Mouse (Mus musculus) lung, embryonic 15.5 days (tissue): ENCODE measurements around the gene Lyrm7. TPM values are rescaled to one million over a fixed set of nuclear protein-coding genes. Genes with fewer than 3 reads are reported as not detected.

ENCODE experiments used
- ATAC-seq: fragments of 200-750 bp; cut with Nextera tagmentation; 2 replicates; pipeline ENCODE4 v1.8.0; 2017; ENCODE audit warnings: moderate number of reproducible peaks, borderline replicate concordance; ENCODE audit not compliant: low FRiP score, low TSS enrichment; ENCODE audit errors: extremely low read depth
- H3K27ac ChIP-seq: fragments of 300-500 bp; sonication (generic); 2 replicates; pipeline ENCODE4 v1.5.1; 2015; ENCODE audit warnings: moderate library complexity, mild to moderate bottlenecking, inconsistent platforms
- H3K27me3 ChIP-seq: fragments of 300-500 bp; sonication (generic); 2 replicates; pipeline ENCODE4 v1.6.1; 2015; ENCODE audit warnings: inconsistent platforms
- H3K36me3 ChIP-seq: fragments of 300-500 bp; sonication (generic); 2 replicates; pipeline ENCODE4 v1.6.1; 2015; ENCODE audit warnings: inconsistent platforms
- H3K4me1 ChIP-seq: fragments of 300-500 bp; sonication (generic); 2 replicates; pipeline ENCODE4 v1.6.1; 2015; ENCODE audit warnings: inconsistent platforms
- H3K4me2 ChIP-seq: fragments of 300-500 bp; sonication (generic); 2 replicates; pipeline ENCODE4 v1.6.1; 2015; ENCODE audit warnings: inconsistent platforms, mild to moderate bottlenecking, moderate library complexity
- H3K4me3 ChIP-seq: fragments of 300-500 bp; sonication (generic); 2 replicates; pipeline ENCODE4 v1.5.1; 2015; ENCODE audit warnings: mild to moderate bottlenecking, inconsistent platforms
- H3K9ac ChIP-seq: fragments of 300-500 bp; sonication (generic); 2 replicates; pipeline ENCODE4 v1.6.1; 2015; ENCODE audit warnings: inconsistent platforms
- H3K9me3 ChIP-seq: fragments of 300-500 bp; sonication (generic); 2 replicates; pipeline ENCODE4 v1.6.1; 2016; ENCODE audit warnings: inconsistent platforms
- WGBS: fragments of 180-500 bp; shearing (Covaris S2); methylation state at CpG from one replicate; pipeline ENCODE4 v1.1.7; 2015; 5-methylcytosine and 5-hydroxymethylcytosine counted together
- polyA plus RNA-seq: library from polyadenylated mRNA; unstranded; fragments of >200 nt; fragmentation: Nextera tagmentation; extraction: Ambion mirVana; gene quantifications from 2 replicates; pipeline ENCODE4 v1.2.1, GENCODE M21; 2015

Lyrm7 gene
- polyA plus RNA-seq, result 5.7 and 9.7 TPM in 2 replicates

DNA sequence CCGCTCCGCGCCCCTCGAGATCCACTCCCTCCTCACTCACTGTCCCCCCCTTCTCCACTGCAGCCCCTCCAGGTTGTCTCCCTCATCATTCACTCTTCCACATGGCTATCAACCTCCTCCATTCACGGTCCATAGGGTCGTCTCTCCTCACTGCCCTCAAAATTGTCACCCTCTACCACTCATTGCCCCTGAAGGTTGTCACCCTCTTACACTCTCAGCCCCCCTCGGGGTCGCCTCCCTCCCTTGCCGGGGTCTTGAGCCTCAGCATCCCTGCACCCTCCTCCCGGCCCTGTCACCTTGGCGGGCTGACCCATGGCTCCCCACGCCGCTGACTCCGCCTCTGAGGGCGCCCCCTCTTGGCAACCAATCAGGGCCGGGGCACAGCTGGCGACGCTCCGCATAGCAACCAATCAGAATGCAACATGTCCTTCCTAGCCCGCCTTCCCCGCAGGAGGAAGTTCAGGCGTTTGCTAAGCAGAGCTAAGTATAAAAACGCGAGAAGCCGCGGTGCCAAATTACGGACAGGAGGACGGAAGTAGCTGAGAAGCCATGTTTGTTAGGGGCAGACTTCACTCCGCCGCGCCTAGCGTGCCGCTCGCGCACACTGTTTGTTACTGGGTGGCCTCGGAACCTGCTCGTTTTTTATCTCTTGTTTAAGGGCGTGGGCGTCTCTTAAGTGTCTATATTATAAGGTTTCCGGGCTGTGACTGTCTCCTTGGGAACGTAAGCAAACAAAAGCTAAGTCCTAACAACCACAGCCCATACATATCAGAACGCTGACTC, at the start of gene Lyrm7:
TSS of gene Lyrm7 (minus strand) at position 661 of the 783 bp plus-strand sequence.
- H3K36me3 ChIP-seq, result no peaks in the 10 kb centered on the region
- H3K27ac ChIP-seq, result peak within 1 kb of the TSS; percentile 88
- ATAC-seq, result peak; percentile 97
- H3K4me1 ChIP-seq, result peaks cover 9% of the 10 kb centered on the region
- peak within 1 kb of the TSS; percentile 68 for H3K4me3 ChIP-seq
- no peaks in the 10 kb centered on the region for H3K9me3 ChIP-seq
- no peaks in the 10 kb centered on the region for H3K27me3 ChIP-seq
- H3K9ac ChIP-seq, result peak within 1 kb of the TSS; percentile 61
- peak within 1 kb of the TSS; percentile 85 for H3K4me2 ChIP-seq
- WGBS, result under 1% methylated on average over 42 of the region's 42 CpGs

DNA sequence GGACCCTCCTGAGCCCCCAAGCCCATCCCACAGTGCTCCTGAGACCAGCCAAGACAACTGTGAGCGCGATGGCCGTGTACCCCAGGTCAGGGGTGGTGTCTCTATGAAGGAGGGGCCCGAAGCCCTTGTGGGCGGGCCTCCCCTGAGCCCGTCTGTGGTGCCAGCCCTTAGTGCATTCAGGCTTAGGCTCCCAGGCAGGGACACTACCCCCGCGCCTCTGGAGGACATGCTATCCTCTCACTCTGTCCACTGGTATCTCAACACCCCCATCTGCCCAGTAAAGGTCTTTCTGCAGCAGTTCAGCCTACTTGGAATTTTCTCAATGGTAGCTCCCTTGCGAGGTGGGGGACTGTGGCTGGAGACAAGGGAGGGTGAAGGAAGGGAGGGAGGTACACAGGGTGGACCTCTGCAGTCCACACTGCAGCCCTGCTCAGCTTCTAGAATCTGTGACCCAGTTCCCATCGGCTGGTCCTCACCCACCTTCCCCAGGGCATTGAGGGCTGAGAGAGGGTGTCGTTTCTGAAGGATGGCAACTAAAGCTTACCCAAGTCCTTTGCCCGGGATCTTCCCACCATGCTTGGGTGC, 49.5 kb upstream of the Lyrm7 start:
- H3K4me2 ChIP-seq, result no peak overlapping the region
- no peaks in the 10 kb centered on the region for H3K9me3 ChIP-seq
- 87% methylated on average over 12 of the region's 12 CpGs for WGBS
- H3K4me3 ChIP-seq, result no peak overlapping the region
- H3K9ac ChIP-seq, result no peak overlapping the region
- H3K27ac ChIP-seq, result no peak overlapping the region
- peaks cover 43% of the 10 kb centered on the region for H3K36me3 ChIP-seq
- no peaks in the 10 kb centered on the region for H3K4me1 ChIP-seq
- ATAC-seq, result no peak
- no peaks in the 10 kb centered on the region for H3K27me3 ChIP-seq

DNA sequence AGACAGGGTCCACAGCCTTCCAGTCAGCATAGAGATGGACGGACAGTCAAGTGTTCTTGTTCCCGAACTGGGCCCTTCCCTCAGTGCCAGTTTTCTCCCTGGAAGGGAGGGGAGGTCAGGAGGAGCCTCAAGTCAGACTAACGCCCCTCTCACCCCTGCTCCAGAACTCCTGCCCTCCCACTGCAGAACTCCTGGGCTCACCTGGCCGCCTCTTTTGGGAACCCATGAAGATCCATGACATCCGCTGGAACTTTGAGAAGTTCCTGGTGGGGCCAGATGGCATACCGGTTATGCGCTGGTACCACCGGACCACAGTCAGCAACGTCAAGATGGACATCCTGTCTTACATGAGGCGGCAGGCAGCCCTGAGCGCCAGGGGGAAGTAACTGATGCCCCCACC, 48.6 kb upstream of the Lyrm7 start:
- 91% methylated on average over 11 of the region's 11 CpGs for WGBS
- Histone ChIP-seq H3K9me3 (no peaks in the 10 kb centered on the region), H3K27me3 (no peaks in the 10 kb centered on the region), H3K36me3 (peaks cover 34% of the 10 kb centered on the region; the same call in 1 of the 2 replicates), H3K4me3 (no peak overlapping the region), H3K9ac (no peak overlapping the region), H3K4me1 (peaks cover 2% of the 10 kb centered on the region; the same call in 1 of the 2 replicates), H3K4me2 (no peak overlapping the region), H3K27ac (no peak overlapping the region)
- ATAC-seq, result no peak

DNA sequence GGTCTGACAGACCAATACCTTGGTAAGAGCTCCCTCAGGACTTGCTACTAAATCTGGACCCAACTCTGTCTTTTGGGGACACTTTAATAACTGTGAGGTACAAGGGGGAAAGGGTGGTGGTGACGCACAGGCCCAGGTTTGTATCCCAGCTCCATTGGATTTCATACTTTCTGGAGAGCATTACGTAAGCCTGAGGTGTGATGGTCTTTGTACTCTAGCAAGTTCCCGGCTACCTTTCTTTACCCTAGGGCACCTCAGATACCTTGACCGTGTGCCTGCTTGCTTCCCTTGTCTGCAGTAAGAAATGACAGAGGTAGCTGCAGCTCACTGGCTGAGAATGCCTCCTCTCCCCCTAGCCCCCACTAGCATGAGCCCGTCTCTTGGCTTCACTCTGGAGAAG, 46.5 kb upstream of the Lyrm7 start:
- Histone ChIP-seq H3K4me3 (no peak overlapping the region), H3K27me3 (no peaks in the 10 kb centered on the region), H3K9me3 (no peaks in the 10 kb centered on the region), H3K27ac (no peak overlapping the region), H3K4me1 (peaks cover 19% of the 10 kb centered on the region), H3K4me2 (no peak overlapping the region), H3K36me3 (peaks cover 27% of the 10 kb centered on the region; the same call in 1 of the 2 replicates), H3K9ac (no peak overlapping the region)
- no peak for ATAC-seq
- WGBS, result 85% methylated on average over 5 of the region's 5 CpGs

DNA sequence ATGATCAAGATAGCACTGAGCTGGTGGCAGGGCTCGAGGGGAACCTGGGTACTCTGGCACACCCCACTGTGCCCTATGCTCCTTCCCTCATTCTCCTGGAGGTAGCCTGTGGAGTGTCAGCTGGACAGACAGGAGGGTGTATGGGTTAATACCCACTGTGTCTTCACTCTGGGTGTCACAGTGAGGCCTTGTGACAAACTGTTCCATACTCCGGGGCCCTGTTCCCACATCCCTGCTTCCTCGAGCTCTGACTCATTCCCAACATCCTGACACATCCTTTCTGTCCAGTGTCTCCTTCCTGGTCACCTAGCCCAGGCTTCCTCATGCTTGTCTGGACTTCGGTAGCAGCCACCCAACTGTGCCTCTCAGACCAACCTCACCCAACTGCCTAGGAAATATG, 45.8 kb upstream of the Lyrm7 start:
- no peak for ATAC-seq
- peaks cover 20% of the 10 kb centered on the region for H3K4me1 ChIP-seq
- no peaks in the 10 kb centered on the region for H3K27me3 ChIP-seq
- peaks cover 27% of the 10 kb centered on the region; the same call in 1 of the 2 replicates for H3K36me3 ChIP-seq
- H3K9ac ChIP-seq, result no peak overlapping the region
- H3K4me3 ChIP-seq, result no peak overlapping the region
- no peak overlapping the region for H3K4me2 ChIP-seq
- 65% methylated on average over 4 of the region's 4 CpGs for WGBS
- H3K27ac ChIP-seq, result no peak overlapping the region
- no peaks in the 10 kb centered on the region for H3K9me3 ChIP-seq

DNA sequence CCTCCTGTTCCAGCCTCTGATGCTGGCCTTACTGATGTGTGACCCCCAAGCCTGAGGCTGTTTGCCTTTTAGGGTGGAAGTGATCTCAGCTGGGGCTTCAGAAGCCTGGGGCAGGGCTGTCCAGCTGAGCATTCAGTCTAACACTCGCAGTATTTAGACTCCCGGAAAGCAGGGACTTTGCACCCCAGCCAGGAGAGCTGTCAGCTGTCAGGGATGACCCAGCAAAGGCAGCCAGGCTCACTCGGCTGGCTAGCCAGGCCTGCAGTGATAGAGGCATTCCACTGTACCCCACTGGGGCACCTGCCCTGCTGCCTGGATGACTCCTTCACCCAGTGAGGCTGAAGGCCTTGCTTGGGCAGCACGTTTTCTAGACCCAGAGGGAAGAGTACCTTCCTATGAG, 45.2 kb upstream of the Lyrm7 start:
- WGBS, result 40% methylated on average over 4 of the region's 4 CpGs
- no peak overlapping the region for H3K9ac ChIP-seq
- H3K27ac ChIP-seq, result no peak overlapping the region
- no peak overlapping the region for H3K4me3 ChIP-seq
- no peaks in the 10 kb centered on the region for H3K27me3 ChIP-seq
- peaks cover 20% of the 10 kb centered on the region for H3K4me1 ChIP-seq
- no peaks in the 10 kb centered on the region for H3K9me3 ChIP-seq
- H3K36me3 ChIP-seq, result peaks cover 23% of the 10 kb centered on the region; the same call in 1 of the 2 replicates
- ATAC-seq, result no peak
- no peak overlapping the region for H3K4me2 ChIP-seq

DNA sequence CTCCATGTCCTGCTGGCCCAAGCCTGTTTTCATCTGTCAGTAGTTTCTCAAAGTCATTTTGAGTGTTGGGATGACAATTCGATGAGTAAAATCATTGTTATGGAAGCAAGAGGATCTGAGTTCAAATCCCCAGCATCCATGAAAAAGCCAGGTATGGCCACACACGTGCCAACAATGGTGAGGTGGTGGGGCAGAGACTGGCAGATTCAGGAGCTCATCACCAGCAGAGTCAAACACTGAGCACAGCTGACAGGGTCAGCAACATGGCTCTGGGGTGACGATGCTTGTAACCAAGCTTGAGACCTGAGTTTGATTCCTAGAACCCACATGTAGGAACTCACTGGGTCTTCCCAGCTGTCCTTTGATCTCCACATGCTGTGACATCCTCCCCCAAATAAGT, 44.4 kb upstream of the Lyrm7 start:
- Histone ChIP-seq H3K27me3 (no peaks in the 10 kb centered on the region), H3K4me3 (no peak overlapping the region), H3K27ac (no peak overlapping the region), H3K9me3 (no peaks in the 10 kb centered on the region), H3K9ac (no peak overlapping the region), H3K4me1 (peaks cover 20% of the 10 kb centered on the region), H3K36me3 (peaks cover 17% of the 10 kb centered on the region; the same call in 1 of the 2 replicates), H3K4me2 (no peak overlapping the region)
- no peak for ATAC-seq
- WGBS, result 81% methylated on average over 3 of the region's 3 CpGs

DNA sequence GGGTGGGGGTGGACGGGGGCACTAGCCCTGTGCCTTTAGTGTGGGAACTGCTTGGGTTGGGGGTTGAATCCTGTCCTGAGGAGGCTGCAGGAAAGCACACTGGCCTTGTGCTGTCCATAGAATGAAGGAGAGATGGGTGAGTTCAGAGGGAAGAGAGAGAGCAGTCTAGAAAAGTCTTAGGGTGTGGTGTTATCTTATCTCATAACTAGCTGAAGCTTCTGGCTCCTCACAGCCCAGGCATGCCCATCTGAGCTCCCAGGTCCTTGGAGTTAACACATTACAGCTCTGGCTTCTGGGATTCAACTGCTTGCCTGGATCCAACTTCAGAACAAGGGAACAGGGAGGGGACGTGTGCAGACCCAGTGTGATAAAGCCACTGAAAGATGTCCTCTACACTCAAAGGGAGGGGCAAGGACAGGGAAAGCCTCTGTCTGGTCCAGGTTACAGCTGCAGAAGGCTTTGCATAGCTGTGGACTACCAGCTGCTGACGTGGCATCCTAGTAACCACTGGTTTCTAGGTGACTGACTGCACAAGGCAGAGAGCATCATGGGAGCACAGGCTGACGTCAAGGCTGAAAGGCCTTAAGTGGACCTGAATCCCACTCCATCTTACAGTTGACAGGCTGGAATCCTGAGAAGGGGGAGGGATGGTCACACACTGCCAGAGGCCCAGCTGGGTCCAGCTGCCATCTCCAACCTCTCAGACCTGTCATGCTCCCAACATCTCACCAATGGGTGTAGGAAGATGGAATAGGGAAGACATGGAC, 43.4 kb upstream of the Lyrm7 start:
- Histone ChIP-seq H3K4me1 (peaks cover 20% of the 10 kb centered on the region), H3K9ac (no peak overlapping the region), H3K9me3 (no peaks in the 10 kb centered on the region), H3K4me2 (peak overlapping the region; percentile 89), H3K36me3 (peaks cover 10% of the 10 kb centered on the region; the same call in 1 of the 2 replicates), H3K4me3 (peak overlapping the region; percentile 54), H3K27ac (peak overlapping the region; percentile 19; the same call in 1 of the 2 replicates), H3K27me3 (no peaks in the 10 kb centered on the region)
- WGBS, result 30% methylated on average over 4 of the region's 4 CpGs
- peak; percentile 72 for ATAC-seq

DNA sequence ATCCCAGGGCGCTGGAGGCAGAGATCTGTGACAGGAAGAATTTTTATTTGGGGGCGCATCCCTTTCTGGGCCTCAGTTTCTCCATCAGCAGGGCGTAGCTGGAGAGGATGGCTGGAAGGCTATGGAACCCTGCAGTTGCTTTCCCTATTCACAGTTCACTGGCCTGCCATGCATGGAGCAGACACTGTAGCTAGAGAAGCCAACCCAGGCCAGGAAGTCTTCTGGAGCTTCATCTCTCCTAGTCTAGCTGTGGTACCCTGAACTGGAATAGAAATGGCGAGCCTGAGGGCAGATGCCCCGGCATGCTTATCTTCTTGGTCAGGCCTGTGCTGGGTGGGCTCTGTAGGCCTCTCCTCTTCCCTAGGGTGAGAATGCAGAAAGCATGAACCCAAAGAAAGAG, 42.6 kb upstream of the Lyrm7 start:
- Histone ChIP-seq H3K4me1 (peaks cover 20% of the 10 kb centered on the region), H3K9ac (peak overlapping the region; percentile 30)
- WGBS, result 57% methylated on average over 5 of the region's 5 CpGs

DNA sequence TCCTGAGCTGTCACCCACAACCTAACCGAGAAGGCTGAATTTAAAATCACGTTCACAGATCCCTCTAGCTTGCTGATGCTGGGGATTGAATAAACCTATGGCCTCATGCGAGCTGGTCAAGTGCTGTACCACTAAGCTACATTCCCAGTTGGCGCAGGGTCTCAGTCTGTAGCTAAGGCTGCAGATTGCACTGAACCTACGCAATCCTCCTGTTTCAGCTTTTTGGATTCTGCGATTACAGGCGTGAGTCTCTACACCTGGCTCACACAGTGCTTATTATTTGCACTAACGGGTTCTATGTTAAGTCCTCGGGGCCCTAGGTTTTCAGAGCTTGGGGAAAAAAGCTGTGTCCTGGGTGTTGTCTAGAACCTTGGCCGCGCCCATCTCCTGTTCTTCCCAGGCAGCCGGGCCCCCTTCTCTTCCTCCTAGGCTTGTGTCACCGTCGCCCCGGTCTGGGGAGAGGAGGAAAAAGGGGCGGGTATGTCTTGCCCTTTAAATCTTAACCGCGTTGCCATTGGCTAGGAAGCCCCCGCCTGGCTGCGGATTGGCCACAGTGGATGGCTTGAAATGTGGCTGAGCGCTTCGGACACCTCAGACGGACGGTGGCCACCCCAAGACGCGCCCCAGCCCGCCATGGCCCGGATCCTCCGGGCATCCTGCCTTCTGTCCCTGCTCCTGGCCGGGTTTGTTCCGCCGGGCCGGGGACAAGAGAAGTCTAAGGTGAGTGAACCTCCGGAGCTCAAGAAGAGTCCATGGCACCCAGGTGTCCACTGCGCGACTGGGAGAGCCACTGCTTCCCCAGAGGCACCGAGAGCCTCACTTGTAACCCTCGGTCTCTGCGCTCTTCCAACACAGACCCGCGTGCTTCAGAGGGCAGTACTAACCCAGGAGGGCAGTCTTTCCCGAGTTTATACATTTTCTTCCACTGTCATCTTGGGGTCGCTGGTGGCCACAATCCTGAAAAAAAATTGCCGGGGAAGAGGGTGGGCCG, 41.9 kb upstream of the Lyrm7 start, which contains the start of gene Gpx3:
TSS of gene Gpx3 (plus strand) at position 121 of the 991 bp plus-strand sequence.
- ATAC-seq, result peak; percentile 86; the same call in 1 of the 2 replicates
- Histone ChIP-seq H3K27me3 (no peaks in the 10 kb centered on the region), H3K9me3 (no peaks in the 10 kb centered on the region), H3K4me2 (peak within 1 kb of the TSS; percentile 89), H3K36me3 (no peaks in the 10 kb centered on the region), H3K4me1 (peaks cover 20% of the 10 kb centered on the region), H3K27ac (0 out of 2 replicates have a peak within 1 kb of the TSS, but pooled peaks have one; percentile 24), H3K4me3 (peak within 1 kb of the TSS; percentile 54), H3K9ac (peak within 1 kb of the TSS; percentile 30)
- 12% methylated on average over 42 of the region's 45 CpGs for WGBS

More for the DNA sequence above, 42.6 kb upstream of the Lyrm7 start:
- Histone ChIP-seq H3K27me3 (no peaks in the 10 kb centered on the region), H3K9me3 (no peaks in the 10 kb centered on the region), H3K36me3 (0 out of 2 replicates have a peak, but pooled peaks cover 2% of the 10 kb centered on the region), H3K27ac (0 out of 2 replicates have a peak overlapping the region, but pooled peaks have one; percentile 24), H3K4me3 (peak overlapping the region; percentile 54), H3K4me2 (peak overlapping the region; percentile 89)
- no peak for ATAC-seq
